Mouse (Mus musculus) embryonic fibroblast, embryonic 13.5 days (primary cell): ENCODE results near the gene Zfp574.

Experiments used
- CTCF ChIP-seq: IDR thresholded peaks from 2 replicates; pipeline ENCODE4 v1.5.1; 2011; ENCODE audit warnings: mild to moderate bottlenecking, control low read depth, low read length, moderate library complexity, borderline replicate concordance; ENCODE audit not compliant: insufficient read depth
- POLR2A ChIP-seq: IDR thresholded peaks from 2 replicates; pipeline ENCODE4 v1.6.1; 2011; ENCODE audit warnings: low read depth, mild to moderate bottlenecking, control low read depth, low read length, moderate library complexity

DNA sequence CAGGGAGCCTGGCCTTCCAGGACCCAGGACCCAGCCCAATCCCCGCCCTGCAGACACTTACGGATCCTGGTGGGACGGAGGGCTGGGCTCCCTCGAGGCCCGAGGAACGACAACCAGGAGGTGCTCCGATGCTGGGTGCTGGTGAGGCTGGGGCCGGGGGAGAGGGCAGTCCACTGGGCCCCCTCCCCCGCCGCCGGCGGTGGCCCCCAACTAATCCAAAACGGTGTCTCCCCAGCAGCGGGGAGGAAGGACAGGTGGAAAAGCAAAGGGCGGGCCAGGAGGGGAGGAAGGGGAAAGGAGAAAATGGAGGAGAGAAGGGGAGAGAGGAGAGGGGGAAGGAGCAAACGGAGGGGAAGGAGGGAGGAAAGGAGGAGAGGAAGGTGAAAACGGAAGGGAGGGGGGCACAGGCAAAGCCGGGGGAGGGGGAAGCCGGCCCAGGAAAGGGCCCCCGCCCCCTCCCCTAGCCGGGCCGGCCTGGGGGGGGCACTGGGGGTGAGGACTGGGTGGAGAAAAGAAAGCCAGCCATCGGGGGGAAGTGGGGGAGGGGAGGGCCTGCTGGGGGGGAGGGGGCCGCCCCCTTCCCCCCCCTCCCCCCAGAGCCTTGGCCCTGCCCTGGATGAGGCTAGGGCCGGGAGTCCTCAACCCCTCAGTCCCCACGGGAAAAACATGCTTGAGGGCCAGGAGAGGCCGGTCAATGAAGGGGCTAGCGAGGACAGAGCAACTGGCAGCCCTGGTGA, at the start of gene Zfp574, which contains the start of gene Grik5:
- no peak for TF ChIP-seq CTCF
- no peak; the same call in 1 of the 2 replicates for TF ChIP-seq POLR2A
